Mouse (Mus musculus): ENCODE results near the gene Catsperd. TPM values are rescaled to one million over a fixed set of nuclear protein-coding genes. Genes with fewer than 3 reads are reported as not detected.

Catsperd gene
- total RNA-seq, 2 experiments from 2014 or later: 0.17 to 0.20 TPM

Other genes starting within 250 kb of the Catsperd start
- 100 to 1,000 TPM; 140 to 141 TPM for gene Ptprs, start 151.7 kb upstream of the Catsperd start, total RNA-seq (2021)
- not detected for gene Znrf4, start 115.7 kb upstream of the Catsperd start, total RNA-seq (2021)
- gene Gm20219, start 73.8 kb upstream of the Catsperd start, total RNA-seq (2021): under 1 TPM; 0.54 to 0.71 TPM
- 10 to 100 TPM; 69.2 to 70.0 TPM for gene Safb2, start 43.6 kb upstream of the Catsperd start, total RNA-seq (2021)
- gene Safb, start 43.3 kb upstream of the Catsperd start, total RNA-seq (2021): 10 to 100 TPM; 89.2 to 92.5 TPM
- 100 to 1,000 TPM; 295 to 325 TPM for gene 2410015M20Rik, start 18.4 kb upstream of the Catsperd start, total RNA-seq (2021)
- gene Rpl36, start 14.7 kb upstream of the Catsperd start, total RNA-seq (2021): 100 to 1,000 TPM; 921 to 984 TPM
- gene Lonp1, start 1.3 kb upstream of the Catsperd start, total RNA-seq (2021): 10 to 100 TPM; 89.0 to 90.5 TPM
- 10 to 100 TPM; 60.5 to 61.8 TPM for gene Ranbp3, start 45.2 kb downstream of the Catsperd start, total RNA-seq (2021)
- gene Ndufa11, start 89.6 kb downstream of the Catsperd start, total RNA-seq (2021): 100 to 1,000 TPM; 705 to 809 TPM
- gene Vmac, start 89.9 kb downstream of the Catsperd start, total RNA-seq (2021): 1 to 10 TPM; 5.3 to 8.0 TPM
- gene Nrtn, start 129.4 kb downstream of the Catsperd start, total RNA-seq (2021): 10 to 100 TPM; 22.4 to 22.5 TPM
- 10 to 100 TPM; 22.8 to 23.5 TPM for gene Dus3l, start 136.6 kb downstream of the Catsperd start, total RNA-seq (2021)
- under 1 TPM; 0.41 to 0.61 TPM for gene Prr22, start 142.1 kb downstream of the Catsperd start, total RNA-seq (2021)
- gene Rfx2, start 202.9 kb downstream of the Catsperd start, total RNA-seq (2021): 1 to 10 TPM; 8.1 to 9.3 TPM
- gene Acsbg2, start 246.3 kb downstream of the Catsperd start, total RNA-seq (2021): not detected
- under 1 TPM; 0.16 to 0.21 TPM for gene 1700061G19Rik, start 247.3 kb downstream of the Catsperd start, total RNA-seq (2021)